In genomic region chr13:100832188-100832587, GRCm38 (mm10) we compare ENCODE assay signal across 8 mouse cellular contexts. TPM values are rescaled to one million over a fixed set of nuclear protein-coding genes. Genes with fewer than 3 reads are reported as not detected.
A peak's percentile ranks its signal among the peaks of the same experiment; 100 is the strongest.
DNase-seq lines count a peak whose midpoint lies in the region; ATAC-seq and TF ChIP-seq lines count a peak whose summit lies in the region.

No protein-coding gene starts in this region.

- TF ChIP-seq CTCF in G1E (IDR thresholded peaks at IDR 0.05; ENCODE audit: low read depth, low read length) = no peak
- TF ChIP-seq CTCF in forebrain, postnatal 0 days (IDR thresholded peaks at IDR 0.05; ENCODE audit: low read depth) = no peak

- no peaks in the 10 kb centered on the region for H3K9me3 ChIP-seq in heart, embryonic 11.5 days (replicated peaks; ENCODE audit: control insufficient read depth, low read length)
- no peaks in the 10 kb centered on the region for H3K9me3 ChIP-seq in G1E (replicated peaks)
- no peaks in the 10 kb centered on the region for H3K9me3 ChIP-seq in forebrain, postnatal 0 days (ENCODE audit: low read length)

- no peaks in the 10 kb centered on the region; the same call in 1 of the 2 replicates for H3K36me3 ChIP-seq in heart, embryonic 11.5 days (ENCODE audit: control insufficient read depth, insufficient read depth, low read length)
- H3K36me3 ChIP-seq in G1E (replicated peaks) = peaks cover 26% of the 10 kb centered on the region
- 0 out of 2 replicates have a peak, but pooled peaks cover 2% of the 10 kb centered on the region for H3K36me3 ChIP-seq in forebrain, postnatal 0 days (ENCODE audit: insufficient read depth)

- peak overlapping the region; percentile 94; the same call in 1 of the 2 replicates for H3K27ac ChIP-seq in heart, embryonic 11.5 days (ENCODE audit: low read depth, low read length)
- H3K27ac ChIP-seq in forebrain, postnatal 0 days (ENCODE audit: low read depth, low read length) = 0 out of 2 replicates have a peak overlapping the region, but pooled peaks have one; percentile 88

- H3K27me3 ChIP-seq in heart, embryonic 11.5 days (ENCODE audit: control insufficient read depth, insufficient read depth, low read length) = no peaks in the 10 kb centered on the region
- H3K27me3 ChIP-seq in G1E (ENCODE audit: insufficient read depth, low read length) = peaks cover 16% of the 10 kb centered on the region
- no peaks in the 10 kb centered on the region for H3K27me3 ChIP-seq in forebrain, postnatal 0 days (ENCODE audit: insufficient read depth, low read length)

- no peak for DNase-seq in heart, postnatal 4 days
- DNase-seq in G1E (ENCODE audit: low spot score) = no peak
- DNase-seq in forebrain, postnatal 0 days = no peak
- DNase-seq in ovary, postnatal 10 days (ENCODE audit: low spot score) = no peak
- no peak for DNase-seq in left cerebral cortex, adult 18-20 months (ENCODE audit: low spot score in 2 of 2)
- no peak for DNase-seq in adrenal gland, postnatal 14 days

- peak overlapping the region; percentile 98 for H3K9ac ChIP-seq in heart, embryonic 11.5 days (ENCODE audit: low read depth, low read length)
- peak overlapping the region; percentile 88 for H3K9ac ChIP-seq in forebrain, postnatal 0 days

- ATAC-seq in heart, embryonic 11.5 days (replicated peaks; ENCODE audit: insufficient number of reproducible peaks, low FRiP score, low TSS enrichment) = no peak
- ATAC-seq in G1E (ENCODE audit: extremely low read depth, insufficient number of reproducible peaks, low FRiP score, poor library complexity, severe bottlenecking) = no peak
- no peak for ATAC-seq in forebrain, postnatal 0 days
- ATAC-seq in megakaryocyte progenitor cell, adult 5-6 weeks (replicated peaks; ENCODE audit: poor library complexity) = peak; percentile 18

- peak overlapping the region; percentile 89 for H3K4me2 ChIP-seq in heart, embryonic 11.5 days
- H3K4me2 ChIP-seq in forebrain, postnatal 0 days (ENCODE audit: low read depth) = peak overlapping the region; percentile 64

- WGBS in heart, embryonic 11.5 days (ENCODE audit: insufficient replicate concordance) = 7% methylated on average over 8 of the region's 8 CpGs
- WGBS in forebrain, postnatal 0 days = 6% methylated on average over 8 of the region's 8 CpGs

- peaks cover 10% of the 10 kb centered on the region for H3K4me1 ChIP-seq in heart, embryonic 11.5 days (ENCODE audit: control insufficient read depth, insufficient read depth, low read length)
- peaks cover 30% of the 10 kb centered on the region for H3K4me1 ChIP-seq in G1E (ENCODE audit: insufficient read depth, low read depth, low read length)
- H3K4me1 ChIP-seq in forebrain, postnatal 0 days (ENCODE audit: insufficient read depth) = peaks cover 11% of the 10 kb centered on the region

- H3K4me3 ChIP-seq in heart, embryonic 11.5 days (ENCODE audit: low read depth, low read length) = peak overlapping the region; percentile 88
- H3K4me3 ChIP-seq in G1E (ENCODE audit: low read depth, low read length) = peak overlapping the region; percentile 96
- H3K4me3 ChIP-seq in forebrain, postnatal 0 days (ENCODE audit: low read depth, low read length) = peak overlapping the region; percentile 87

RNA-seq across cellular contexts. Expression of gene Slc30a5, which starts 1.0 kb away (rescaled TPM):
- polyA plus RNA-seq in heart, embryonic 11.5 days (2014; fragmentation: Nextera tagmentation; extraction: Ambion mirVana) = 37.7 and 42.3 TPM in 2 replicates
- total RNA-seq in heart, postnatal 4 days (2021) = 10 to 100 TPM; 32.6 to 33.5 TPM
- total RNA-seq in G1E (2014; fragmentation: Nextera tagmentation) (72.5 and 82.3 TPM in 2 replicates), G1E (2017) (86.3 and 91.1 TPM in 2 replicates)
- 7.5 and 10.0 TPM in 2 replicates for polyA plus RNA-seq in G1E (2012)
- 44.8 and 59.7 TPM in 2 replicates for total RNA-seq in forebrain, postnatal 0 days (2014; rRNA removed)
- polyA plus RNA-seq in forebrain, postnatal 0 days (2015; fragmentation: Nextera tagmentation; extraction: Ambion mirVana) = 16.9 and 23.0 TPM in 2 replicates
- 127 and 130 TPM in 2 replicates for total RNA-seq in megakaryocyte progenitor cell, adult 5-6 weeks (2015)
- 99.7 and 101 TPM in 2 replicates for total RNA-seq in megakaryocyte progenitor cell, adult 5-6 weeks (2017)
- total RNA-seq in left cerebral cortex, adult 18-20 months (2021) = 10 to 100 TPM; 42.2 to 43.7 TPM
- 45.4 and 48.1 TPM in 2 replicates for total RNA-seq in adrenal gland, postnatal 14 days (2021)

RNA-seq across cellular contexts. Expression of gene Ccnb1, which starts 45.8 kb away (rescaled TPM):
- polyA plus RNA-seq in heart, embryonic 11.5 days (2014; fragmentation: Nextera tagmentation; extraction: Ambion mirVana) = 239 and 248 TPM in 2 replicates
- total RNA-seq in heart, postnatal 4 days (2021) = 10 to 100 TPM; 77.4 to 91.6 TPM
- total RNA-seq in G1E (2014; fragmentation: Nextera tagmentation) (275 and 281 TPM in 2 replicates), G1E (2017) (312 and 341 TPM in 2 replicates)
- polyA plus RNA-seq in G1E (2012) = 6.0 and 7.1 TPM in 2 replicates
- 16.5 and 17.1 TPM in 2 replicates for total RNA-seq in forebrain, postnatal 0 days (2014; rRNA removed)
- 22.8 and 26.2 TPM in 2 replicates for polyA plus RNA-seq in forebrain, postnatal 0 days (2015; fragmentation: Nextera tagmentation; extraction: Ambion mirVana)
- total RNA-seq in megakaryocyte progenitor cell, adult 5-6 weeks (2015) = 152 and 153 TPM in 2 replicates
- 181 and 194 TPM in 2 replicates for total RNA-seq in megakaryocyte progenitor cell, adult 5-6 weeks (2017)
- total RNA-seq in left cerebral cortex, adult 18-20 months (2021) = under 1 TPM; 0.47 to 0.67 TPM
- total RNA-seq in adrenal gland, postnatal 14 days (2021) = 18.7 and 22.8 TPM in 2 replicates

RNA-seq across cellular contexts. Expression of gene Cenph, which starts 56.5 kb away (rescaled TPM):
- 27.0 and 31.2 TPM in 2 replicates for polyA plus RNA-seq in heart, embryonic 11.5 days (2014; fragmentation: Nextera tagmentation; extraction: Ambion mirVana)
- total RNA-seq in heart, postnatal 4 days (2021) = 1 to 10 TPM; 8.7 to 9.3 TPM
- 72.2 and 79.8 TPM in 2 replicates for total RNA-seq in G1E (2014; fragmentation: Nextera tagmentation)
- total RNA-seq in G1E (2017) = 82.8 and 98.3 TPM in 2 replicates
- polyA plus RNA-seq in G1E (2012) = 45.1 and 53.4 TPM in 2 replicates
- 3.5 and 4.9 TPM in 2 replicates for total RNA-seq in forebrain, postnatal 0 days (2014; rRNA removed)
- 6.8 and 7.7 TPM in 2 replicates for polyA plus RNA-seq in forebrain, postnatal 0 days (2015; fragmentation: Nextera tagmentation; extraction: Ambion mirVana)
- 64.8 and 71.7 TPM in 2 replicates for total RNA-seq in megakaryocyte progenitor cell, adult 5-6 weeks (2015)
- 66.3 and 67.7 TPM in 2 replicates for total RNA-seq in megakaryocyte progenitor cell, adult 5-6 weeks (2017)
- under 1 TPM; 0.28 to 0.67 TPM for total RNA-seq in left cerebral cortex, adult 18-20 months (2021)
- total RNA-seq in adrenal gland, postnatal 14 days (2021) = 3.0 and 3.6 TPM in 2 replicates

Comparison
In these comparisons a context has a peak if more than half of its experiments do, and no peak if none do; other contexts are left out.
1. RNA of gene Ccnb1, which starts 45.8 kb away (total RNA-seq): 275 to 341 TPM in G1E, 152 to 194 TPM in megakaryocyte progenitor cell, adult 5-6 weeks, 77.4 to 91.6 TPM in heart, postnatal 4 days, 18.7 to 22.8 TPM in adrenal gland, postnatal 14 days and 16.5 to 17.1 TPM in forebrain, postnatal 0 days; 0.47 to 0.67 TPM in left cerebral cortex, adult 18-20 months; every median in the first group is over 10 times any median in the second.
2. RNA of gene Cenph, which starts 56.5 kb away (total RNA-seq): 72.2 to 98.3 TPM in G1E and 64.8 to 71.7 TPM in megakaryocyte progenitor cell, adult 5-6 weeks; 8.7 to 9.3 TPM in heart, postnatal 4 days, 3.5 to 4.9 TPM in forebrain, postnatal 0 days, 3.0 to 3.6 TPM in adrenal gland, postnatal 14 days and 0.28 to 0.67 TPM in left cerebral cortex, adult 18-20 months; every median in the first group is over 4 times any median in the second.
3. Peak in every context shown above with its lines, with median percentiles within 50 percentile points of each other: H3K4me3 ChIP-seq.